Mouse (Mus musculus) myocyte (in vitro differentiated cells): ENCODE measurements around the gene Acot6.

Source experiments
- CEBPB ChIP-seq: IDR thresholded peaks from 2 replicates; pipeline ENCODE4 v1.6.1; 2011; ENCODE audit warnings: mild to moderate bottlenecking, moderate library complexity; ENCODE audit not compliant: poor library complexity, insufficient read depth, severe bottlenecking
- E2F4 ChIP-seq: IDR thresholded peaks from one replicate; pipeline ENCODE4 v1.6.1; 2011; ENCODE audit warnings: mild to moderate bottlenecking, control low read depth, moderate library complexity; ENCODE audit not compliant: insufficient read depth
- MAX ChIP-seq: IDR thresholded peaks from one replicate; pipeline ENCODE4 v1.6.1; 2011; ENCODE audit warnings: low read depth, mild to moderate bottlenecking, control low read depth
- MYOD1 ChIP-seq, 3 experiments: IDR thresholded peaks; one replicate each; pipeline ENCODE4 v1.6.1; 2011; ENCODE audit warnings: control low read depth in 2 of 3, low read depth in 2 of 3, mild to moderate bottlenecking in 2 of 3, moderate library complexity in 1 of 3; ENCODE audit not compliant: insufficient read length in 2 of 3, control insufficient read depth in 1 of 3
- MYOG ChIP-seq, 3 experiments: IDR thresholded peaks; one replicate each; pipeline ENCODE4 v1.6.1; 2011; ENCODE audit warnings: control low read depth in 2 of 3, low read depth in 2 of 3, mild to moderate bottlenecking in 2 of 3; ENCODE audit not compliant: insufficient read length in 2 of 3, control insufficient read depth in 1 of 3, insufficient read depth in 1 of 3
- POLR2A ChIP-seq: IDR thresholded peaks from one replicate; pipeline ENCODE4 v1.6.1; 2011; ENCODE audit warnings: low read depth, mild to moderate bottlenecking, control low read depth, moderate library complexity; ENCODE audit not compliant: insufficient read length
- POLR2AphosphoS2 ChIP-seq: IDR thresholded peaks from one replicate; pipeline ENCODE4 v1.6.1; 2011; ENCODE audit warnings: low read depth, control low read depth; ENCODE audit not compliant: insufficient read length
- REST ChIP-seq: IDR thresholded peaks from one replicate; pipeline ENCODE4 v1.6.1; 2011; ENCODE audit warnings: mild to moderate bottlenecking, control low read depth, moderate library complexity; ENCODE audit not compliant: insufficient read depth, insufficient read length
- SRF ChIP-seq: IDR thresholded peaks from one replicate; pipeline ENCODE4 v1.6.1; 2011; ENCODE audit warnings: low read depth; ENCODE audit not compliant: control insufficient read depth, insufficient read length
- TCF12 ChIP-seq: IDR thresholded peaks from one replicate; pipeline ENCODE4 v1.6.1; 2011; ENCODE audit warnings: mild to moderate bottlenecking, control low read depth; ENCODE audit not compliant: poor library complexity, insufficient read depth, severe bottlenecking
- TCF3 ChIP-seq: IDR thresholded peaks from one replicate; pipeline ENCODE4 v1.6.1; 2011; ENCODE audit warnings: low read depth, control low read depth; ENCODE audit not compliant: insufficient read length
- USF1 ChIP-seq: IDR thresholded peaks from one replicate; pipeline ENCODE4 v1.6.1; 2011; ENCODE audit warnings: low read depth, mild to moderate bottlenecking, control low read depth, moderate library complexity

DNA sequence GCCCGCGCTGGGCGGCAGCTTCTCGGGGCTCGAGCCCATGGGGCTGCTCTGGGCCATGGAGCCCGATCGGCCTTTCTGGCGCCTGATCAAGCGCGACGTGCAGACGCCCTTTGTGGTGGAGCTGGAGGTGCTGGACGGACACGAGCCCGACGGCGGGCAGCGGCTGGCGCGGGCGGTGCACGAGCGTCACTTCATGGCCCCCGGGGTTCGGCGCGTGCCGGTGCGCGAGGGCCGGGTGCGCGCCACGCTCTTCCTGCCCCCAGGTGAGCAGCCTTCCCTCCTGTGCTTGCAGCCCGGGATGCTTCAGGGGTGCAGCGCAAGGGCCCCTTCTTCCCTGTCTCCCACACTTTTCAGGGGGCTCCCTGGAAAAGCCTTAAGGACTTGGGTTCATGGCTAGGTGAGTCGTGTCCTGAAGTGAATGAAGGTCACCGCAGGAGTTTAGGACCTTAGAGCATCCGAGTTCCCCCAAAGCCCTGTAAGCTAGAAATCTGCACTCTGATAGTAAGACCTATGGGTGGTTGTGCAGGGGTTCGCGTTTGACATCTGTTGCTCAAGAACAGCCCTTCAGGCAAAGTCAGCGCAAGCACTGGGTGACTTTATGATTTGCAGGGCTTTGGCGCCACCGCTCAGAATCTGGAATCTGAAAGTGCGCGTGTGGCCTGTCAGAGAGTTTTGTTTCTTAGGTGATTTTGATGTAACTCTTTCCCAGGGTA is 46.6 kb upstream of the Acot6 start:
- TF ChIP-seq REST: no peak
- no peak for TF ChIP-seq POLR2A
- no peak for TF ChIP-seq USF1
- TF ChIP-seq E2F4: no peak
- TF ChIP-seq POLR2AphosphoS2: no peak
- no peak for TF ChIP-seq TCF12
- no peak for TF ChIP-seq MYOG (IDR thresholded peaks at IDR 0.05; ENCODE audit: control insufficient read depth in 1 of 3, insufficient read depth in 1 of 3, insufficient read length in 2 of 3, low read depth in 2 of 3)
- TF ChIP-seq MYOD1 (IDR thresholded peaks at IDR 0.05; ENCODE audit: control insufficient read depth in 1 of 3, insufficient read length in 2 of 3, low read depth in 2 of 3): no peak
- no peak for TF ChIP-seq SRF
- no peak for TF ChIP-seq MAX
- TF ChIP-seq CEBPB: no peak
- no peak for TF ChIP-seq TCF3
